Mouse (Mus musculus) layer of hippocampus, adult 2 months (tissue): ENCODE results near the gene Irf8. TPM values are rescaled to one million over a fixed set of nuclear protein-coding genes. Genes with fewer than 3 reads are reported as not detected.
A peak's percentile ranks its signal among the peaks of the same experiment; 100 is the strongest.

Source experiments
- DNase-seq, 2 experiments: peaks; one replicate each; pipeline ENCODE4 v3.0.0; 2022; ENCODE audit warnings: low spot score in 2 of 2
- H3K27ac ChIP-seq: fragments of 200-600 bp; 2 replicates; pipeline ENCODE4 v1.8.1; 2022
- H3K4me3 ChIP-seq: fragments of 200-600 bp; 2 replicates; pipeline ENCODE4 v1.8.1; 2022; ENCODE audit warnings: mild to moderate bottlenecking
- CTCF ChIP-seq: fragments of 200-600 bp; conservative IDR thresholded peaks from 2 replicates; pipeline ENCODE4 v1.8.1; 2022; ENCODE audit warnings: antibody characterized with exemption, mild to moderate bottlenecking, moderate library complexity
- total RNA-seq, 2 experiments: library from RNA; stranded (reverse); gene quantifications; 2 replicates each; pipeline ENCODE4 v1.2.3; 2021

Gene Irf8
- total RNA-seq, 2 experiments from 2014 or later, result 4.7 to 5.2 TPM

- no peak for DNase-seq
- H3K27ac ChIP-seq, result no peak overlapping the region
- H3K4me3 ChIP-seq, result no peak overlapping the region
- TF ChIP-seq CTCF, result no peak
Measured at GRCm38 (mm10) chr8:120744448-120744847, 8.3 kb downstream of the Irf8 start.

GRCm38 (mm10) chr8:120745226-120745625 is 9.1 kb downstream of the Irf8 start:
- H3K4me3 ChIP-seq, result no peak overlapping the region
- no peak overlapping the region for H3K27ac ChIP-seq
- TF ChIP-seq CTCF, result no peak
- peak in 1 of 2 experiments; percentile 18 for DNase-seq

- H3K4me3 ChIP-seq, result no peak overlapping the region
Measured at GRCm38 (mm10) chr8:120746007-120746701, 10.0 kb downstream of the Irf8 start.

GRCm38 (mm10) chr8:120747286-120747685 is 11.1 kb downstream of the Irf8 start:
- no peak for TF ChIP-seq CTCF
- no peak overlapping the region for H3K27ac ChIP-seq
- no peak overlapping the region for H3K4me3 ChIP-seq
- no peak for DNase-seq

More at GRCm38 (mm10) chr8:120746007-120746701, 10.0 kb downstream of the Irf8 start:
- DNase-seq, result no peak
- no peak for TF ChIP-seq CTCF
- H3K27ac ChIP-seq, result no peak overlapping the region

GRCm38 (mm10) chr8:120750616-120751015 is 14.5 kb downstream of the Irf8 start:
- TF ChIP-seq CTCF, result no peak

GRCm38 (mm10) chr8:120751226-120752081 is 15.3 kb downstream of the Irf8 start:
- Histone ChIP-seq H3K4me3 (no peak overlapping the region; the same call in 1 of the 2 replicates), H3K27ac (no peak overlapping the region)
- no peak for DNase-seq
- no peak for TF ChIP-seq CTCF

More at GRCm38 (mm10) chr8:120750616-120751015, 14.5 kb downstream of the Irf8 start:
- no peak for DNase-seq
- Histone ChIP-seq H3K4me3 (no peak overlapping the region), H3K27ac (no peak overlapping the region)

GRCm38 (mm10) chr8:120752082-120752452 is 15.9 kb downstream of the Irf8 start:
- no peak overlapping the region for H3K27ac ChIP-seq
- H3K4me3 ChIP-seq, result no peak overlapping the region; the same call in 1 of the 2 replicates
- TF ChIP-seq CTCF, result no peak
- DNase-seq, result no peak

- no peak overlapping the region for H3K27ac ChIP-seq
- H3K4me3 ChIP-seq, result no peak overlapping the region
- no peak for DNase-seq
- no peak for TF ChIP-seq CTCF
Measured at GRCm38 (mm10) chr8:120753476-120753875, 17.3 kb downstream of the Irf8 start.

GRCm38 (mm10) chr8:120755306-120756297 is 19.4 kb downstream of the Irf8 start:
- no peak overlapping the region for H3K4me3 ChIP-seq
- H3K27ac ChIP-seq, result no peak overlapping the region
- TF ChIP-seq CTCF, result no peak
- no peak for DNase-seq

- no peak for TF ChIP-seq CTCF
- no peak overlapping the region for H3K4me3 ChIP-seq
- no peak for DNase-seq
- H3K27ac ChIP-seq, result no peak overlapping the region
Measured at GRCm38 (mm10) chr8:120758005-120758404, 21.8 kb downstream of the Irf8 start.

- no peak for TF ChIP-seq CTCF
- no peak overlapping the region for H3K27ac ChIP-seq
- H3K4me3 ChIP-seq, result no peak overlapping the region
- no peak for DNase-seq
Measured at GRCm38 (mm10) chr8:120759847-120760246, 23.7 kb downstream of the Irf8 start.

GRCm38 (mm10) chr8:120760341-120761215 is 24.4 kb downstream of the Irf8 start:
- Histone ChIP-seq H3K4me3 (no peak overlapping the region), H3K27ac (no peak overlapping the region)
- TF ChIP-seq CTCF, result no peak
- DNase-seq, result no peak
